Mouse (Mus musculus): ENCODE results near the gene Manbal. TPM values are rescaled to one million over a fixed set of nuclear protein-coding genes. Genes with fewer than 3 reads are reported as not detected.
A peak's percentile ranks its signal among the peaks of the same experiment; 100 is the strongest.

Manbal gene
- polyA plus RNA-seq, 1 experiment from 2014 or later: 78.4 TPM

DNA sequence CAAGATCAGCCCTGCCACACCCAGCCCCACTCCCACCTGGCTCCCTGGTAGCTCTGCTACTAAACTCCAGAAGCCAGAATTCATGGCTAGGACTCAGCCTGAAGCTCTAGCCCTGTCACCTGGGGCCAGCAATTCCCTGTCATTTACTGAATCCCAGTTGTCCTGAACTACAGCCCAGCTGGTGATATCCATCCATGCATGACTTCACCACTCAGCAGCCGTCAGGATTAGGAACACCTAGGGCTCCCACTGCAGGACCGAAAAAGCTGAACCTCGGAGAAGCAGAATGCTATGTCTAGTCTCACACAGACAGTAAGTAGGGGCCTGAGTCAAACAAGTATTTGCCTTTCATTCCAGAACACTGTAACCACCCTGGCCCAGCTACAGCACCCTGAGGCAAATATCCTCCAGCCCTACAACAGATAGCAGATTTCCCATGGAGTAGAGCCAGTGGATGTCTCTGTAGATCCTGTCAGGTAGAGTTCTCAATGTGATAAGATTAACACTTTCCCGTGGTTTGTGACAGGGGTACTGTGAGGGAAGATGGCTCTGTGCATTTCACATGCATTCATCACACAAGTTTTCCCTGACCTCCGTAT is 25.0 kb upstream of the Manbal start:
- TF ChIP-seq CTCF (IDR thresholded peaks at IDR 0.05; ENCODE audit: low read depth): no peak
- 51% methylated on average over 5 of the region's 5 CpGs for WGBS
- DNase-seq (ENCODE audit: low spot score) (no peak), ATAC-seq (replicated peaks; ENCODE audit: low FRiP score, low read depth) (no peak)
- Histone ChIP-seq H3K4me3 (replicated peaks; ENCODE audit: low read depth, low read length) (no peak overlapping the region), H3K27ac (no peak overlapping the region), H3K36me3 (ENCODE audit: insufficient read depth, low read length) (no peaks in the 10 kb centered on the region), H3K4me1 (replicated peaks; ENCODE audit: insufficient read depth, low read length) (no peaks in the 10 kb centered on the region), H3K9ac (ENCODE audit: low read depth, low read length) (no peak overlapping the region), H3K9me3 (replicated peaks; ENCODE audit: low read length) (no peaks in the 10 kb centered on the region), H3K27me3 (ENCODE audit: insufficient read depth, low read length) (no peaks in the 10 kb centered on the region), H3K4me2 (ENCODE audit: low read length) (no peak overlapping the region)

DNA sequence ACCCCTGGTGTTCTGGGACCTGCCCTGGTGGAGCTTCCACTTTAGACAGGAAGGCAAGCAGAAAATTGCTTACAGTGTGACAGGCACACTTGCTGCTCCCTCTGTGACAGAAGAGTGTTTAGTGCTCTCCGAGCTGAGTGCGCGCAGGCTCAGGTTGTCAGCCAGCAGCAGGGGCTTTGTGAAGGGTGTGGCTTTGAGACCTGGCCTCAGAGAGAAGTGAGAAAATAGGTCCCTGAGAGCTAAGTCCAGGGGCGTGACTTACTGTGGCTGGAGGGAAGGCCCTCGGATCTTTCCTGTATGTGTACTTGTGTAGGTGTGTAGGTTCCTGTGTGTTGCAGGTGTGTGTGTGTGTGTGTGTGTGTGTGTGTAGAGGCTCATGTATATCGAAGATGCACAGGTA is 24.1 kb upstream of the Manbal start:
- no peak overlapping the region for H3K27ac ChIP-seq
- H3K4me2 ChIP-seq (ENCODE audit: low read length): no peak overlapping the region
- no peak for TF ChIP-seq CTCF (IDR thresholded peaks at IDR 0.05; ENCODE audit: low read depth)
- WGBS: 79% methylated on average over 6 of the region's 6 CpGs
- no peaks in the 10 kb centered on the region for H3K9me3 ChIP-seq (replicated peaks; ENCODE audit: low read length)
- no peak overlapping the region for H3K9ac ChIP-seq (ENCODE audit: low read depth, low read length)
- no peaks in the 10 kb centered on the region for H3K36me3 ChIP-seq (ENCODE audit: insufficient read depth, low read length)
- no peak for DNase-seq (ENCODE audit: low spot score)
- no peak for ATAC-seq (replicated peaks; ENCODE audit: low FRiP score, low read depth)
- H3K4me3 ChIP-seq (replicated peaks; ENCODE audit: low read depth, low read length): no peak overlapping the region
- H3K4me1 ChIP-seq (replicated peaks; ENCODE audit: insufficient read depth, low read length): no peaks in the 10 kb centered on the region
- no peaks in the 10 kb centered on the region for H3K27me3 ChIP-seq (ENCODE audit: insufficient read depth, low read length)

DNA sequence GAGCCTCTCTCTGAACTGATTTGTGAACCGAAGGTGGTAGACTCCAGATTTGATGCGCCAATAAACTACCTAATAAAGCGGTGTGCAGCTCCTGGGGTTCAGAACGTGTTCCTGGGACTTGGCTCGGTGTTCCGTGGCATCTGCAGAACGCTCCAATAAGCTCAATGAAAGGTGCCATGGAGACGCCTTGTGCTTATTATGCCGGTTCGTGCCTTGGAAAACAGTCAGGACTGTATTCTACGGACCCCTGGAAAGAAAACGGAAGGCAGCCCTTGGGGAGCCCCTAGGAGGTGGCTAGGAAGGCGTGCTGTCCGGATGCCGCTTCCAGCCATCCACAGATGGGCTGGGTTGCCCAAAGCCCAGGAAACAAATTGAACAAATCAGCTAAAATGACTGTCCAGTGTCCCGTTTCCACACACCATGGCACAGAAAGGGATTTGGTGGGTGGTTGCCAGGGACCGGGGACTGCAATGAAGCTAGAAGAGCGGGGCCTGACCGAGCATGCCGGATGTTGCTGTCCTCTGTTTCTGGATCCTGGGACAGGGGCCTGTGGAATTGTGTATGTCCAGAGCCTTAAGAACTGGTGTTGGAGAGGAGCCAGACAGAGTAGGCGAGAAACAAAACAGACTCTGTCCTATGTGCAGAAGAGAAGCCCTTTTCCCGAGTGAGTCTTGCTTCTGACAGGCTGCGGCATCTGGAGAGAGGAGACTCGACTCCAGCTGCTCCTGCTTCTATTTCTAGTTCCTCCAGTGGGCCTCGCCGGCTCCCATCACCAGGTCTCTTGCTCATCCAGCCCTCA is 19.8 kb upstream of the Manbal start, which contains the start of gene Ghrh:
TSS of gene Ghrh (minus strand) at position 146 of the 799 bp plus-strand sequence.
- Histone ChIP-seq H3K4me2 (ENCODE audit: low read length) (no peak within 1 kb of the TSS), H3K27me3 (ENCODE audit: insufficient read depth, low read length) (no peaks in the 10 kb centered on the region)

DNA sequence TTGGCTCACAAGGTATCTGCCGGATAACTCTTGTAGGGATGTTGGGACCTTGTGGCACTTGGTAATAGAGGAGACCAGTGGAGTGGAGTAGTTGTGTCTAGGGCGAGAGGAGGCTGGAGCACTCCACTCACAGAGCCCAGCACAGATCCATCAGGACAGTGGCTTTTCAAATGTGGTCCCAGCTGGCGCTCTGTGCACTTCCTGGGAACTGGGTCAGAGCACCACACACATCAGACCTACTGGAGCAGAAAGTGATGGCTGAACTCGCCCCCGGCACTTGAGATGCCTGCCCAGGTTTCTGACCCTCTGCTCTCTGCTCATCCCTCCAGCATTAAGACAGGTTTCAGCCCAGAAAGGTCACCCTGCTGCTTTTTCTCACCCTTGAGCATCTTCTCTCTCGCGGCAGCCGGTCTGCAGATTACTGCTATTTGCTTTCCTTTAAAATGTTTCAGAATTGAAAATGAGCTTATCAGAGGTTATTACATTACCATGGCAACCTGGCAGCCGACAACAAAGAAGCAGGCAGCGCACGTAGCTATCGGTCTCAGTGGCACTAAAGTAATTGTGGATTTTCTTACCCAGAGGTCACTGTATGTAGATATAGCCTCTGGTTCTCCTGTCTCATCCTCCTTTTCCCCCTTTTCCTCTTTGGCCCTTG is 18.1 kb upstream of the Manbal start:
- TF ChIP-seq CTCF (IDR thresholded peaks at IDR 0.05; ENCODE audit: low read depth): no peak
- WGBS: 67% methylated on average over 12 of the region's 12 CpGs
- DNase-seq (ENCODE audit: low spot score): no peak
- no peaks in the 10 kb centered on the region for H3K27me3 ChIP-seq (ENCODE audit: insufficient read depth, low read length)
- no peaks in the 10 kb centered on the region for H3K36me3 ChIP-seq (ENCODE audit: insufficient read depth, low read length)
- H3K4me2 ChIP-seq (ENCODE audit: low read length): no peak overlapping the region
- H3K4me1 ChIP-seq (replicated peaks; ENCODE audit: insufficient read depth, low read length): no peaks in the 10 kb centered on the region
- no peak overlapping the region for H3K4me3 ChIP-seq (replicated peaks; ENCODE audit: low read depth, low read length)
- ATAC-seq (replicated peaks; ENCODE audit: low FRiP score, low read depth): no peak
- H3K9me3 ChIP-seq (replicated peaks; ENCODE audit: low read length): no peaks in the 10 kb centered on the region
- H3K27ac ChIP-seq: no peak overlapping the region
- no peak overlapping the region for H3K9ac ChIP-seq (ENCODE audit: low read depth, low read length)

More for the DNA sequence above, 19.8 kb upstream of the Manbal start, which contains the start of gene Ghrh:
- WGBS: 69% methylated on average over 26 of the region's 26 CpGs
- peak within 1 kb of the TSS; percentile 44; the same call in 1 of the 2 replicates for H3K27ac ChIP-seq
- H3K4me3 ChIP-seq (replicated peaks; ENCODE audit: low read depth, low read length): no peak within 1 kb of the TSS
- peak; percentile 65 for DNase-seq (ENCODE audit: low spot score)
- no peak within 1 kb of the TSS for H3K9ac ChIP-seq (ENCODE audit: low read depth, low read length)
- no peaks in the 10 kb centered on the region for H3K9me3 ChIP-seq (replicated peaks; ENCODE audit: low read length)
- no peaks in the 10 kb centered on the region for H3K36me3 ChIP-seq (ENCODE audit: insufficient read depth, low read length)
- no peak for TF ChIP-seq CTCF (IDR thresholded peaks at IDR 0.05; ENCODE audit: low read depth)
- ATAC-seq (replicated peaks; ENCODE audit: low FRiP score, low read depth): no peak
- H3K4me1 ChIP-seq (replicated peaks; ENCODE audit: insufficient read depth, low read length): no peaks in the 10 kb centered on the region

DNA sequence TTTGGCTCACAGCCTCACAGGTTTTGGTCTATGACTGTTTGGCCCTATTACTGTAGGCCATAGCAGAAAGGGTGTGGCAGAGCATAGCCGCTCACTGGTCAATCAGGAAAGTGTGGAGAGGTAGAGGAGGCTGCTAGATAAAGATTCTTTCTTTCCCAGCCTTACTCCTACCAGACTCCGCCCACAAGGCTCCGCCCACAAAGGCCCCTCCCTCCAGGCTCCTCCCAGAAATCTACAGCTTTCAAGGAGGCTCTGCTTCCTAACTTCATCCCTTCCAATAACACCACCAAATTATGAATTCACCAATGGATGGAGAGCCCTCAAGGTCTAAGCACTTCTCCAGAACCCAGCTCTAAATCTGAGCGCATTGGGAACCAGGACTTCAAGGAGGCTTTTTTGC is 14.2 kb upstream of the Manbal start:
- WGBS: 73% methylated on average over 4 of the region's 4 CpGs
- no peak overlapping the region for H3K9ac ChIP-seq (ENCODE audit: low read depth, low read length)

DNA sequence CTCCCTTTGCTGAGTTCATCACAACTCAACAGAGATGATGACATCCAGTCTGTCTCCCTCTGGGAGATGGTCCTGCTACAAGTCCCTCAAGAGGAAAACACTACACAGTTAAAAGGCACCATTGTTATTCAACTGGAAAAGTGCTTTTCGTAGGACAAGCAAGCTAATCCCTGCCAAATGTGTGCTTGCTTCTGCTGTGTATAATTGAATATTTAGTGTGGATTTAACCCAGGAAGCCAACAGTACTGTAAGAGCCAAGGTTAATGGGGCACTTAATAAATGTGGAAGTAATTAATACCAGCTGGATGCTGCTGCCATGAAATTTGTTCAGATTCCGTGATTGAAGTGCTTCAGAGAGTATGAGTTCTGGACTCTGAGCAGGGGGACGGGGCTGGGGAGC is 13.3 kb upstream of the Manbal start:
- H3K4me3 ChIP-seq (replicated peaks; ENCODE audit: low read depth, low read length): no peak overlapping the region
- no peak for TF ChIP-seq CTCF (IDR thresholded peaks at IDR 0.05; ENCODE audit: low read depth)
- H3K27me3 ChIP-seq (ENCODE audit: insufficient read depth, low read length): no peaks in the 10 kb centered on the region
- no peaks in the 10 kb centered on the region for H3K4me1 ChIP-seq (replicated peaks; ENCODE audit: insufficient read depth, low read length)
- 46% methylated on average over 3 of the region's 3 CpGs for WGBS
- ATAC-seq (replicated peaks; ENCODE audit: low FRiP score, low read depth): no peak
- H3K4me2 ChIP-seq (ENCODE audit: low read length): no peak overlapping the region
- DNase-seq (ENCODE audit: low spot score): no peak
- H3K9me3 ChIP-seq (replicated peaks; ENCODE audit: low read length): no peaks in the 10 kb centered on the region
- no peak overlapping the region for H3K9ac ChIP-seq (ENCODE audit: low read depth, low read length)
- no peak overlapping the region for H3K27ac ChIP-seq
- H3K36me3 ChIP-seq (ENCODE audit: insufficient read depth, low read length): no peaks in the 10 kb centered on the region

More for the DNA sequence above, 14.2 kb upstream of the Manbal start:
- ATAC-seq (replicated peaks; ENCODE audit: low FRiP score, low read depth): no peak
- no peaks in the 10 kb centered on the region for H3K27me3 ChIP-seq (ENCODE audit: insufficient read depth, low read length)
- no peak overlapping the region for H3K27ac ChIP-seq
- no peaks in the 10 kb centered on the region for H3K9me3 ChIP-seq (replicated peaks; ENCODE audit: low read length)
- no peak for DNase-seq (ENCODE audit: low spot score)
- no peak overlapping the region for H3K4me2 ChIP-seq (ENCODE audit: low read length)
- no peaks in the 10 kb centered on the region for H3K4me1 ChIP-seq (replicated peaks; ENCODE audit: insufficient read depth, low read length)
- H3K36me3 ChIP-seq (ENCODE audit: insufficient read depth, low read length): no peaks in the 10 kb centered on the region
- no peak for TF ChIP-seq CTCF (IDR thresholded peaks at IDR 0.05; ENCODE audit: low read depth)
- H3K4me3 ChIP-seq (replicated peaks; ENCODE audit: low read depth, low read length): no peak overlapping the region

Measured in kidney, postnatal 0 days (tissue).